Mouse (Mus musculus) liver, embryonic 14.5 days (tissue): Measurements from ENCODE around the gene Sys1. TPM values are rescaled to one million over a fixed set of nuclear protein-coding genes. Genes with fewer than 3 reads are reported as not detected.

ENCODE experiments used
- ATAC-seq: fragments of 200-750 bp; cut with Nextera tagmentation; 2 replicates; pipeline ENCODE4 v1.8.0; 2017; ENCODE audit warnings: moderate number of reproducible peaks, mild to moderate bottlenecking, moderate library complexity; ENCODE audit not compliant: insufficient read depth
- DNase-seq, 3 experiments: peaks; one replicate each; pipeline ENCODE4 v3.0.0-alpha.2; 2012 to 2013; ENCODE audit warnings: low read depth in 3 of 3, low spot score in 3 of 3
- H3K27ac ChIP-seq: fragments of 300-500 bp; sonication (generic); 2 replicates; pipeline ENCODE4 v1.5.1; 2014; ENCODE audit warnings: moderate library complexity, mild to moderate bottlenecking, control low read depth, inconsistent platforms
- H3K27me3 ChIP-seq: fragments of 300-500 bp; sonication (generic); 2 replicates; pipeline ENCODE4 v1.6.1; 2014; ENCODE audit warnings: mild to moderate bottlenecking, low read length, moderate library complexity; ENCODE audit not compliant: control insufficient read depth, insufficient read depth
- H3K36me3 ChIP-seq: fragments of 300-500 bp; sonication (generic); replicated peaks from 2 replicates; pipeline ENCODE4 v1.6.1; 2014; ENCODE audit warnings: low read depth; ENCODE audit not compliant: control insufficient read depth, insufficient read depth
- H3K4me1 ChIP-seq, 2 experiments: fragments of 200-500 bp in 1 of 2; fragments of 300-500 bp in 1 of 2; sonication (generic) in 1 of 2; replicated peaks; 2 replicates each; pipeline ENCODE4 v1.6.1; 2012 to 2014; ENCODE audit warnings: antibody characterized with exemption in 1 of 2, inconsistent platforms in 1 of 2, low read length in 1 of 2; ENCODE audit not compliant: control insufficient read depth in 2 of 2, insufficient read depth in 2 of 2
- H3K4me2 ChIP-seq: fragments of 300-500 bp; sonication (generic); 2 replicates; pipeline ENCODE4 v1.6.1; 2014; ENCODE audit warnings: low read depth, mild to moderate bottlenecking, control low read depth, moderate library complexity
- H3K4me3 ChIP-seq, 2 experiments: fragments of 200-500 bp in 1 of 2; fragments of 300-500 bp in 1 of 2; sonication (generic) in 1 of 2; 2 replicates each; pipeline ENCODE4 v1.5.1; 2012 to 2014; ENCODE audit warnings: low read depth in 2 of 2, low read length in 2 of 2, mild to moderate bottlenecking in 2 of 2, control low read depth in 1 of 2, inconsistent platforms in 1 of 2, moderate library complexity in 1 of 2; ENCODE audit not compliant: insufficient read depth in 1 of 2
- H3K9ac ChIP-seq: fragments of 300-500 bp; sonication (generic); replicated peaks from 2 replicates; pipeline ENCODE4 v1.6.1; 2014; ENCODE audit warnings: mild to moderate bottlenecking, control low read depth, moderate library complexity
- H3K9me3 ChIP-seq: fragments of 300-500 bp; sonication (generic); 2 replicates; pipeline ENCODE4 v1.6.1; 2016; ENCODE audit warnings: low read length, mixed read lengths; ENCODE audit not compliant: control insufficient read depth
- CTCF ChIP-seq: IDR thresholded peaks from 2 replicates; pipeline ENCODE4 v1.5.1; 2016; ENCODE audit warnings: antibody characterized with exemption, low read depth, control low read depth
- EP300 ChIP-seq: IDR thresholded peaks from 2 replicates; pipeline ENCODE4 v1.6.1; 2016; ENCODE audit warnings: antibody characterized with exemption, low read depth
- WGBS: fragments of 180-500 bp; shearing (Covaris S2); extraction: QIAGEN DNeasy Blood & Tissue Kit; methylation state at CpG from one replicate; pipeline ENCODE4 v1.1.7; 2014; ENCODE audit not compliant: insufficient replicate concordance; 5-methylcytosine and 5-hydroxymethylcytosine counted together
- polyA plus RNA-seq, 2 experiments: library from polyadenylated mRNA; depleted of rRNA in 1 of 2; stranded (reverse) in 1 of 2; unstranded in 1 of 2; fragments of >200 nt; fragmentation: Nextera tagmentation in 1 of 2; extraction: Ambion mirVana in 1 of 2; gene quantifications; 2 replicates each; pipeline versions ENCODE4 v1.2.1 to v1.2.3; 2012 to 2014

The Sys1 gene
- polyA plus RNA-seq, 2 experiments = 15.9 to 30.7 TPM

- no peaks in the 10 kb centered on the region for H3K36me3 ChIP-seq
- no peak overlapping the region for H3K4me2 ChIP-seq
- ATAC-seq (no peak), DNase-seq (no peak)
- H3K4me1 ChIP-seq = peaks cover 0 to 4% of the 10 kb centered on the region in 2 experiments; a peak in 1 of 4 replicates
- 51% methylated on average over 3 of the region's 3 CpGs for WGBS
- H3K27me3 ChIP-seq = peaks cover 31% of the 10 kb centered on the region
- no peak overlapping the region for H3K4me3 ChIP-seq
- H3K9ac ChIP-seq = no peak overlapping the region
- no peak overlapping the region for H3K27ac ChIP-seq
- no peaks in the 10 kb centered on the region for H3K9me3 ChIP-seq
- TF ChIP-seq EP300 (no peak), CTCF (no peak)
Observed at GRCm38 (mm10) chr2:164445399-164446085, 11.2 kb upstream of the Sys1 start.

DNA sequence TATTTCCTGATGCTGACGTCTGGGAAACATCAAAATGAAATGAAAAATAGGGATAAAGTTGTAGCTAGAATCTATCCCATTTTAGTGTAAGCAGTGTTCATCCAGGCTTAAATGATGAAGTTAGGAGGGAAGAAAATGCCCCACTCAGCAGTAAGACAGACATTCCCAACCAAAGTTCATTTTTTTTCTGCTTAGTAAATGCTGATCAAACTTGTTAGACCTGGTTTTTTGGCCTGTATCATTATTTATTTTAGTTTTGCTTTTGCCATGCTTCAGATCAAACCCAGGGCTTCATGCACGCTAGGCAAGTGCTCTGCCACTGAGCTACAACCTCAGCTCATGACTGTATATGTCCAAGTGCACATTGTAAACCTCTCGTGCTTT, 10.7 kb upstream of the Sys1 start:
- H3K27ac ChIP-seq = no peak overlapping the region
- H3K4me3 ChIP-seq = no peak overlapping the region
- H3K9me3 ChIP-seq = no peaks in the 10 kb centered on the region
- H3K36me3 ChIP-seq = no peaks in the 10 kb centered on the region
- ATAC-seq = no peak
- H3K9ac ChIP-seq = no peak overlapping the region
- H3K4me2 ChIP-seq = no peak overlapping the region
- peaks cover 0 to 4% of the 10 kb centered on the region in 2 experiments; a peak in 1 of 4 replicates for H3K4me1 ChIP-seq
- no peak for DNase-seq
- peaks cover 30% of the 10 kb centered on the region for H3K27me3 ChIP-seq
- TF ChIP-seq CTCF (no peak), EP300 (no peak)
- WGBS = 41% methylated on average over 3 of the region's 3 CpGs

DNA sequence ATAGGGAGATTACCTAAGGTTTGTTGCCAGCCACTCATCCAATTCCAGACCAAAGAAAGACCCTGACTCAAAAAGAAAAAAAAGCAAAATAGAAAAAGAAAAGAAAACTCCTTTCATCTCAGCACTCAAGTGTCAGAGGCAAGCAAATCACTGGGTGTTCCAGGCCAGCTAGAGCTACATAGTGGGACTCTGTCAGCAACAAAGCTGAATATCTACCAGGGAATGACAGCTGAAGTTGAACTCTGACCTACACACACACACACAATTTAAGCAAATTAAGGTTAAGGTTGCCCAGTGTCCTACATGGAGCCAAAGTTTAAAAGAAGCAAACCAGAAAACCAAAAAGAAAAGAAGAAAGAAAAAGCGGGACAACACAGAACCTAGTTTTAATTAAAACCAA, 8.6 kb upstream of the Sys1 start:
- Histone ChIP-seq H3K4me3 (no peak overlapping the region), H3K9me3 (no peaks in the 10 kb centered on the region), H3K36me3 (no peaks in the 10 kb centered on the region), H3K4me2 (no peak overlapping the region), H3K27ac (no peak overlapping the region), H3K9ac (no peak overlapping the region), H3K27me3 (peaks cover 14% of the 10 kb centered on the region), H3K4me1 (peaks cover 0 to 4% of the 10 kb centered on the region in 2 experiments; a peak in 1 of 4 replicates)
- DNase-seq (no peak), ATAC-seq (no peak)
- TF ChIP-seq CTCF (no peak), EP300 (no peak)
- WGBS = 77% methylated on average over 1 of the region's 1 CpGs

- H3K9ac ChIP-seq = no peak overlapping the region
- 60% methylated on average over 5 of the region's 5 CpGs for WGBS
- no peak overlapping the region for H3K27ac ChIP-seq
Observed at GRCm38 (mm10) chr2:164448921-164449320, 7.8 kb upstream of the Sys1 start.

DNA sequence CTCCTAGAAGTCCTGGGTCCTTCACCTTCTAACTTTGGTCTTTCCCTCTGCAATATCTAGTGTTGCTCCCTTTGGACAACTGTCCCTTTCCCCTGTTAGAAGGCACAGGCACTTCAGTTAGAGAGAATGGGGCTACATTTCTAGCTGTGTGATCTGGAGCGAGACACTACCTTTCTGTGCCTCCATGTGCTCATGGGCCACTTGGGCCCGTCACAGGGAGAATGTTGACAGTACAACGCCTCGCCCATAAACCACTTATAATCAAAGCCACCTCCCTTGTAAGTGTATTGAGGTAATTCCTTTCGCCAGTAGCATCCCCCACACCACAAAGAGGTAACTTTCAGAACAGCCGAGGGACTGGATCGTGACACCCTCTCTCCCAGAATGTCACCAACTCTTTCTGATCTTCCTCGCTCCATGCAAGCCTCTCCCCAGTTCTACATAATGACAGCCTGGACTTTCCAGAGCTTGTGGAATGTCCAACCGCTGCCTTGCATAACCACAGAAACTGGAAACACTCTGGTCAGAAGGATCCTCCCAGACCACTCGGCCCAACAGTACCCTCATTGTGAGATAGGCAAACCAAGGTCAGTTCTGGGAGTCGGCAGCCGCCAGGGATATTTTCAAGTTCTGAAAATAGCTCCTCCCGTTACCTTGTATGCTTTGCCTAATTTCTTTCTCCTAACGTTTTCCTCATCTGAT, 7.3 kb upstream of the Sys1 start:
- H3K4me1 ChIP-seq = peaks cover 0 to 3% of the 10 kb centered on the region in 2 experiments; a peak in 2 of 4 replicates
- H3K36me3 ChIP-seq = no peaks in the 10 kb centered on the region
- TF ChIP-seq EP300 = no peak
- no peak for TF ChIP-seq CTCF
- ATAC-seq (no peak), DNase-seq (no peak)
- H3K4me3 ChIP-seq = no peak overlapping the region
- 67% methylated on average over 14 of the region's 14 CpGs for WGBS
- peaks cover 3% of the 10 kb centered on the region; the same call in 1 of the 2 replicates for H3K27me3 ChIP-seq
- H3K9ac ChIP-seq = no peak overlapping the region
- no peak overlapping the region for H3K27ac ChIP-seq
- H3K4me2 ChIP-seq = no peak overlapping the region
- H3K9me3 ChIP-seq = no peaks in the 10 kb centered on the region

More at GRCm38 (mm10) chr2:164448921-164449320, 7.8 kb upstream of the Sys1 start:
- peaks cover 6% of the 10 kb centered on the region for H3K27me3 ChIP-seq
- H3K4me1 ChIP-seq = peaks cover 0 to under 1% of the 10 kb centered on the region in 2 experiments; a peak in 2 of 4 replicates
- ATAC-seq (no peak), DNase-seq (no peak)
- H3K4me3 ChIP-seq = no peak overlapping the region
- H3K4me2 ChIP-seq = no peak overlapping the region
- no peak for TF ChIP-seq CTCF
- no peak for TF ChIP-seq EP300
- H3K36me3 ChIP-seq = no peaks in the 10 kb centered on the region
- H3K9me3 ChIP-seq = no peaks in the 10 kb centered on the region
